Mouse (Mus musculus): ENCODE results near the gene Akr7a5. TPM values are rescaled to one million over a fixed set of nuclear protein-coding genes. Genes with fewer than 3 reads are reported as not detected.

Akr7a5 gene
- polyA plus RNA-seq, 1 experiment from 2014 or later = 134 TPM

- no peak for ATAC-seq (ENCODE audit: insufficient number of reproducible peaks, insufficient read depth, low FRiP score, low TSS enrichment)
- H3K4me1 ChIP-seq = peaks cover 28% of the 10 kb centered on the region
- H3K9ac ChIP-seq = no peak overlapping the region
- no peaks in the 10 kb centered on the region for H3K27me3 ChIP-seq
- H3K36me3 ChIP-seq = peaks cover 62% of the 10 kb centered on the region
- no peak overlapping the region for H3K4me3 ChIP-seq
- H3K9me3 ChIP-seq = no peaks in the 10 kb centered on the region
- H3K4me2 ChIP-seq (replicated peaks) = no peak overlapping the region
- 91% methylated on average over 12 of the region's 12 CpGs for WGBS
- no peak overlapping the region for H3K27ac ChIP-seq
These were observed 30.0 kb upstream of the Akr7a5 start for GRCm38 (mm10) chr4:139280530-139280929.

- H3K36me3 ChIP-seq = peaks cover 64% of the 10 kb centered on the region
- H3K4me3 ChIP-seq = no peak overlapping the region
- no peak overlapping the region; the same call in 1 of the 2 replicates for H3K9ac ChIP-seq
- H3K4me2 ChIP-seq (replicated peaks) = no peak overlapping the region
- 89% methylated on average over 16 of the region's 16 CpGs for WGBS
- H3K27ac ChIP-seq = no peak overlapping the region
- H3K4me1 ChIP-seq = peaks cover 16% of the 10 kb centered on the region
- ATAC-seq (ENCODE audit: insufficient number of reproducible peaks, insufficient read depth, low FRiP score, low TSS enrichment) = no peak
- no peaks in the 10 kb centered on the region for H3K9me3 ChIP-seq
- H3K27me3 ChIP-seq = no peaks in the 10 kb centered on the region
These were observed 28.7 kb upstream of the Akr7a5 start for GRCm38 (mm10) chr4:139281791-139282345.

GRCm38 (mm10) chr4:139282955-139283417 is 27.6 kb upstream of the Akr7a5 start:
- Histone ChIP-seq H3K9ac (no peak overlapping the region), H3K36me3 (peaks cover 69% of the 10 kb centered on the region), H3K27me3 (no peaks in the 10 kb centered on the region), H3K4me3 (no peak overlapping the region), H3K9me3 (no peaks in the 10 kb centered on the region), H3K27ac (no peak overlapping the region), H3K4me1 (peaks cover 7% of the 10 kb centered on the region; the same call in 1 of the 2 replicates), H3K4me2 (replicated peaks) (no peak overlapping the region)
- 77% methylated on average over 6 of the region's 6 CpGs for WGBS
- no peak for ATAC-seq (ENCODE audit: insufficient number of reproducible peaks, insufficient read depth, low FRiP score, low TSS enrichment)

GRCm38 (mm10) chr4:139284877-139285276 is 25.7 kb upstream of the Akr7a5 start:
- no peak for ATAC-seq (ENCODE audit: insufficient number of reproducible peaks, insufficient read depth, low FRiP score, low TSS enrichment)

GRCm38 (mm10) chr4:139286234-139286633 is 24.3 kb upstream of the Akr7a5 start:
- peaks cover 79% of the 10 kb centered on the region for H3K36me3 ChIP-seq
- no peak overlapping the region for H3K27ac ChIP-seq
- no peak overlapping the region for H3K9ac ChIP-seq
- no peak overlapping the region for H3K4me2 ChIP-seq (replicated peaks)
- H3K27me3 ChIP-seq = no peaks in the 10 kb centered on the region
- H3K9me3 ChIP-seq = no peaks in the 10 kb centered on the region
- H3K4me1 ChIP-seq = peaks cover 13% of the 10 kb centered on the region; the same call in 1 of the 2 replicates
- ATAC-seq (ENCODE audit: insufficient number of reproducible peaks, insufficient read depth, low FRiP score, low TSS enrichment) = no peak
- 90% methylated on average over 5 of the region's 5 CpGs for WGBS
- no peak overlapping the region for H3K4me3 ChIP-seq

More at GRCm38 (mm10) chr4:139284877-139285276, 25.7 kb upstream of the Akr7a5 start:
- Histone ChIP-seq H3K4me3 (no peak overlapping the region), H3K27me3 (no peaks in the 10 kb centered on the region), H3K27ac (no peak overlapping the region), H3K9me3 (no peaks in the 10 kb centered on the region), H3K36me3 (peaks cover 79% of the 10 kb centered on the region), H3K4me1 (peaks cover 13% of the 10 kb centered on the region; the same call in 1 of the 2 replicates), H3K9ac (no peak overlapping the region), H3K4me2 (replicated peaks) (no peak overlapping the region)
- 61% methylated on average over 14 of the region's 15 CpGs for WGBS

GRCm38 (mm10) chr4:139287122-139287863 is 23.3 kb upstream of the Akr7a5 start:
- Histone ChIP-seq H3K36me3 (peaks cover 76% of the 10 kb centered on the region), H3K4me2 (replicated peaks) (no peak overlapping the region), H3K27ac (peak overlapping the region; percentile 58), H3K4me1 (peaks cover 13% of the 10 kb centered on the region; the same call in 1 of the 2 replicates), H3K9me3 (no peaks in the 10 kb centered on the region), H3K4me3 (no peak overlapping the region), H3K27me3 (no peaks in the 10 kb centered on the region), H3K9ac (no peak overlapping the region)
- WGBS = 72% methylated on average over 18 of the region's 18 CpGs
- ATAC-seq (ENCODE audit: insufficient number of reproducible peaks, insufficient read depth, low FRiP score, low TSS enrichment) = no peak

- no peak overlapping the region for H3K4me2 ChIP-seq (replicated peaks)
- H3K4me1 ChIP-seq = peaks cover 13% of the 10 kb centered on the region; the same call in 1 of the 2 replicates
- H3K27me3 ChIP-seq = no peaks in the 10 kb centered on the region
- no peaks in the 10 kb centered on the region for H3K9me3 ChIP-seq
- WGBS = 50% methylated on average over 10 of the region's 10 CpGs
- no peak overlapping the region for H3K4me3 ChIP-seq
- H3K9ac ChIP-seq = no peak overlapping the region
- H3K27ac ChIP-seq = peak overlapping the region; percentile 2; the same call in 1 of the 2 replicates
- 0 out of 2 replicates have a peak, but pooled peaks have one; percentile 7 for ATAC-seq (ENCODE audit: insufficient number of reproducible peaks, insufficient read depth, low FRiP score, low TSS enrichment)
- peaks cover 61% of the 10 kb centered on the region for H3K36me3 ChIP-seq
These were observed 21.5 kb upstream of the Akr7a5 start for GRCm38 (mm10) chr4:139289017-139289416.

GRCm38 (mm10) chr4:139291099-139291498 is 19.4 kb upstream of the Akr7a5 start:
- no peak overlapping the region for H3K27ac ChIP-seq
- peaks cover 48% of the 10 kb centered on the region for H3K36me3 ChIP-seq
- no peaks in the 10 kb centered on the region for H3K9me3 ChIP-seq
- no peaks in the 10 kb centered on the region for H3K27me3 ChIP-seq
- 0 out of 2 replicates have a peak, but pooled peaks cover 6% of the 10 kb centered on the region for H3K4me1 ChIP-seq
- no peak overlapping the region for H3K9ac ChIP-seq
- no peak overlapping the region for H3K4me2 ChIP-seq (replicated peaks)
- WGBS = 87% methylated on average over 16 of the region's 16 CpGs
- no peak for ATAC-seq (ENCODE audit: insufficient number of reproducible peaks, insufficient read depth, low FRiP score, low TSS enrichment)
- H3K4me3 ChIP-seq = no peak overlapping the region

- no peak for ATAC-seq (ENCODE audit: insufficient number of reproducible peaks, insufficient read depth, low FRiP score, low TSS enrichment)
- Histone ChIP-seq H3K4me1 (0 out of 2 replicates have a peak, but pooled peaks cover 14% of the 10 kb centered on the region), H3K36me3 (peaks cover 43% of the 10 kb centered on the region), H3K27me3 (no peaks in the 10 kb centered on the region), H3K9ac (no peak overlapping the region), H3K4me3 (no peak overlapping the region), H3K27ac (no peak overlapping the region), H3K9me3 (no peaks in the 10 kb centered on the region), H3K4me2 (replicated peaks) (no peak overlapping the region)
- 95% methylated on average over 5 of the region's 5 CpGs for WGBS
These were observed 18.5 kb upstream of the Akr7a5 start for GRCm38 (mm10) chr4:139292038-139292437.

GRCm38 (mm10) chr4:139297566-139297965 is 13.0 kb upstream of the Akr7a5 start:
- H3K4me3 ChIP-seq = no peak overlapping the region
- no peaks in the 10 kb centered on the region for H3K27me3 ChIP-seq
- WGBS = 88% methylated on average over 4 of the region's 4 CpGs
- H3K9me3 ChIP-seq = no peaks in the 10 kb centered on the region
- H3K9ac ChIP-seq = no peak overlapping the region
- peaks cover 41% of the 10 kb centered on the region; the same call in 1 of the 2 replicates for H3K36me3 ChIP-seq
- no peak overlapping the region for H3K4me2 ChIP-seq (replicated peaks)
- ATAC-seq (ENCODE audit: insufficient number of reproducible peaks, insufficient read depth, low FRiP score, low TSS enrichment) = no peak
- no peak overlapping the region for H3K27ac ChIP-seq
- H3K4me1 ChIP-seq = 0 out of 2 replicates have a peak, but pooled peaks cover 8% of the 10 kb centered on the region

- H3K4me3 ChIP-seq = no peak overlapping the region
- H3K9me3 ChIP-seq = no peaks in the 10 kb centered on the region
- no peak overlapping the region for H3K4me2 ChIP-seq (replicated peaks)
- no peak overlapping the region for H3K27ac ChIP-seq
- ATAC-seq (ENCODE audit: insufficient number of reproducible peaks, insufficient read depth, low FRiP score, low TSS enrichment) = no peak
- no peaks in the 10 kb centered on the region for H3K27me3 ChIP-seq
- peaks cover 44% of the 10 kb centered on the region; the same call in 1 of the 2 replicates for H3K36me3 ChIP-seq
- 0 out of 2 replicates have a peak, but pooled peaks cover 8% of the 10 kb centered on the region for H3K4me1 ChIP-seq
- WGBS = 86% methylated on average over 12 of the region's 12 CpGs
- H3K9ac ChIP-seq = no peak overlapping the region
These were observed 11.7 kb upstream of the Akr7a5 start for GRCm38 (mm10) chr4:139298671-139299366.
